8 mouse cellular contexts compared by ENCODE assay signal in genomic region chr8:56063081-56063480, GRCm38 (mm10).
DNase-seq lines count a peak whose midpoint lies in the region; ATAC-seq and TF ChIP-seq lines count a peak whose summit lies in the region.

No protein-coding gene starts in this region.

- no peaks in the 10 kb centered on the region for H3K4me1 ChIP-seq in hindbrain, embryonic 14.5 days (replicated peaks; ENCODE audit: control insufficient read depth, insufficient read depth, low read length)
- no peaks in the 10 kb centered on the region for H3K4me1 ChIP-seq in hindbrain, embryonic 13.5 days (replicated peaks)
- no peaks in the 10 kb centered on the region for H3K4me1 ChIP-seq in testis, adult 2 months (ENCODE audit: control insufficient read depth, insufficient read depth, low read length)
- no peaks in the 10 kb centered on the region for H3K4me1 ChIP-seq in thymus, adult 2 months (replicated peaks; ENCODE audit: control insufficient read depth, insufficient read depth, low read length)

- DNase-seq in hindbrain, embryonic 14.5 days (ENCODE audit: low spot score), result peak; percentile 29
- peak; percentile 0 for DNase-seq in MEL-GATA-1-ER (ENCODE audit: extremely low read depth, low read depth)
- DNase-seq in lung, adult 18-20 months, result peak; percentile 15 to 54
- DNase-seq in thymus, adult 2 months, result no peak

- no peaks in the 10 kb centered on the region for H3K36me3 ChIP-seq in hindbrain, embryonic 14.5 days (replicated peaks; ENCODE audit: control insufficient read depth, insufficient read depth)
- no peaks in the 10 kb centered on the region for H3K36me3 ChIP-seq in hindbrain, embryonic 13.5 days
- H3K36me3 ChIP-seq in testis, adult 2 months (ENCODE audit: control insufficient read depth, insufficient read depth, low read length), result no peaks in the 10 kb centered on the region
- H3K36me3 ChIP-seq in thymus, adult 2 months (ENCODE audit: control insufficient read depth, insufficient read depth, low read length), result no peaks in the 10 kb centered on the region

- no peak overlapping the region for H3K4me3 ChIP-seq in hindbrain, embryonic 14.5 days (replicated peaks; ENCODE audit: low read length)
- H3K4me3 ChIP-seq in hindbrain, embryonic 13.5 days, result no peak overlapping the region
- H3K4me3 ChIP-seq in testis, adult 2 months (ENCODE audit: control insufficient read depth, low read depth, low read length), result no peak overlapping the region
- H3K4me3 ChIP-seq in thymus, adult 2 months (ENCODE audit: control insufficient read depth, insufficient read depth, low read length), result no peak overlapping the region

- no peak overlapping the region for H3K4me2 ChIP-seq in hindbrain, embryonic 14.5 days (replicated peaks)
- H3K4me2 ChIP-seq in hindbrain, embryonic 13.5 days, result no peak overlapping the region

- no peak for TF ChIP-seq POLR2A in testis, adult 2 months (IDR thresholded peaks at IDR 0.05; ENCODE audit: control insufficient read depth, low read depth, low read length)
- no peak for TF ChIP-seq POLR2A in thymus, adult 2 months (IDR thresholded peaks at IDR 0.05; ENCODE audit: control insufficient read depth, extremely low read depth, insufficient read depth, low read length, poor library complexity)

- H3K27me3 ChIP-seq in hindbrain, embryonic 14.5 days (ENCODE audit: control insufficient read depth, insufficient read depth, low read length), result no peaks in the 10 kb centered on the region
- no peaks in the 10 kb centered on the region for H3K27me3 ChIP-seq in hindbrain, embryonic 13.5 days
- H3K27me3 ChIP-seq in testis, adult 2 months (ENCODE audit: control insufficient read depth, insufficient read depth, low read length), result no peaks in the 10 kb centered on the region
- H3K27me3 ChIP-seq in thymus, adult 2 months (ENCODE audit: control insufficient read depth, insufficient read depth, low read length), result no peaks in the 10 kb centered on the region

- no peaks in the 10 kb centered on the region for H3K9me3 ChIP-seq in hindbrain, embryonic 14.5 days (ENCODE audit: control insufficient read depth, low read length)
- no peaks in the 10 kb centered on the region for H3K9me3 ChIP-seq in hindbrain, embryonic 13.5 days

- ATAC-seq in hindbrain, embryonic 14.5 days (ENCODE audit: low FRiP score), result no peak
- ATAC-seq in hindbrain, embryonic 13.5 days (ENCODE audit: low FRiP score), result no peak
- ATAC-seq in common myeloid progenitor, adult 5-6 weeks (replicated peaks; ENCODE audit: low read depth, poor library complexity, severe bottlenecking), result peak; percentile 72; the same call in 1 of the 2 replicates
- ATAC-seq in inflammation-experienced regulatory T-cells, adult 6 months, result peak; percentile 46

- no peak overlapping the region for H3K9ac ChIP-seq in hindbrain, embryonic 14.5 days
- no peak overlapping the region for H3K9ac ChIP-seq in hindbrain, embryonic 13.5 days

- H3K27ac ChIP-seq in hindbrain, embryonic 14.5 days, result no peak overlapping the region
- H3K27ac ChIP-seq in hindbrain, embryonic 13.5 days, result no peak overlapping the region
- H3K27ac ChIP-seq in testis, adult 2 months (ENCODE audit: control insufficient read depth, insufficient read depth, low read depth, low read length), result no peak overlapping the region
- no peak overlapping the region for H3K27ac ChIP-seq in thymus, adult 2 months (ENCODE audit: control insufficient read depth, insufficient read depth, low read length)

- 25% methylated on average over 3 of the region's 3 CpGs for WGBS in hindbrain, embryonic 14.5 days
- WGBS in hindbrain, embryonic 13.5 days, result 21% methylated on average over 3 of the region's 3 CpGs
- WGBS in thymus, adult 2 months, result 23% methylated on average over 3 of the region's 3 CpGs

- peak; percentile 61; the same call in 1 of the 2 replicates for TF ChIP-seq CTCF in testis, adult 2 months (IDR thresholded peaks at IDR 0.05; ENCODE audit: control insufficient read depth, insufficient read depth, insufficient replicate concordance, low read depth, low read length)
- no peak for TF ChIP-seq CTCF in thymus, adult 2 months (IDR thresholded peaks at IDR 0.05; ENCODE audit: borderline replicate concordance, control insufficient read depth, extremely low read depth, insufficient read depth, low read length, poor library complexity)

Comparison
In these comparisons a context has a peak if more than half of its experiments do, and no peak if none do; other contexts are left out.
1. ATAC-seq: peak in common myeloid progenitor, adult 5-6 weeks (single experiment) and inflammation-experienced regulatory T-cells, adult 6 months (single experiment); none in hindbrain, embryonic 14.5 days (single experiment) and hindbrain, embryonic 13.5 days (single experiment).